Mouse (Mus musculus): ENCODE measurements around the gene Tti1. TPM values are rescaled to one million over a fixed set of nuclear protein-coding genes. Genes with fewer than 3 reads are reported as not detected.

Tti1 gene
- total and polyA plus RNA-seq, 3 experiments = 19.3 to 26.5 TPM; not detected in 1

DNA sequence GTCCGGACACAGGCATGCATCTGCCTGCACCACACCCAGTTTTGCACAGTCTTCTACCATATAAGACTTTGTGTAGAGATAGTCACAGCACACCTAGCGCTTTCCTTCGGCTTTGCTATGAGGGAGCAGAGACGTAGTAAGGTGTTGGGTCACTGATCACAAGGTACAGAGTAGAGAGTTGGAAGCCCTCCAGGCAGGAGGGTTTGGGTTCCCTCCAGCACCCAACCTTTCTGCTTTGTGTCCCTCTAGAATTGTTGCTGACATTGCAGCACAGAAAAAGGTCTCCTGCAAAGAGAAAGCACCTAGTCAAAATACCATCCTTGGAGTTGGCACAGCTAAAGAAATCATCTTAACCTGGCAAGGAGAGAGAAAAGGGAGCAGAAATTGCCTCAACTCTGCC is 35.7 kb downstream of the Tti1 start:
- no peak for TF ChIP-seq MAX (IDR thresholded peaks at IDR 0.05; ENCODE audit: low read length)
- TF ChIP-seq MYB (IDR thresholded peaks at IDR 0.05; ENCODE audit: low read depth, low read length) = no peak
- no peak for TF ChIP-seq TCF12 (IDR thresholded peaks at IDR 0.05; ENCODE audit: low read depth, low read length)
- TF ChIP-seq USF2 (IDR thresholded peaks at IDR 0.05; ENCODE audit: borderline replicate concordance in 1 of 2, insufficient read depth in 1 of 2, low read depth in 1 of 2, low read length in 2 of 2) = no peak
- no peak for TF ChIP-seq POLR2AphosphoS2 (IDR thresholded peaks at IDR 0.05; ENCODE audit: low read length)
- TF ChIP-seq KAT2A (conservative IDR thresholded peaks at IDR 0.05; ENCODE audit: low read depth, low read length) = no peak
- no peak for TF ChIP-seq TBP (IDR thresholded peaks at IDR 0.05; ENCODE audit: low read depth, low read length)
- TF ChIP-seq MEF2A (IDR thresholded peaks at IDR 0.05; ENCODE audit: extremely low read depth, insufficient replicate concordance, low read depth, low read length, poor library complexity, severe bottlenecking) = no peak
- TF ChIP-seq CHD1 (IDR thresholded peaks at IDR 0.05; ENCODE audit: low read depth, low read length) = no peak
- TF ChIP-seq MAZ (IDR thresholded peaks at IDR 0.05; ENCODE audit: low read depth, low read length) = no peak
- TF ChIP-seq ZKSCAN1 (IDR thresholded peaks at IDR 0.05; ENCODE audit: low read depth, low read length) = no peak
- no peak for TF ChIP-seq POLR2A (IDR thresholded peaks at IDR 0.05; ENCODE audit: control insufficient read depth in 1 of 2, insufficient read depth in 1 of 2, low read depth in 1 of 2, low read length in 2 of 2, poor library complexity in 1 of 2)
- TF ChIP-seq USF1 (IDR thresholded peaks at IDR 0.05; ENCODE audit: low read depth, low read length) = no peak
- no peak for TF ChIP-seq RAD21 (IDR thresholded peaks at IDR 0.05; ENCODE audit: low read depth, low read length)
- no peak for TF ChIP-seq EP300 (IDR thresholded peaks at IDR 0.05; ENCODE audit: low read depth in 1 of 2, low read length in 2 of 2)
- TF ChIP-seq ETS1 (IDR thresholded peaks at IDR 0.05; ENCODE audit: low read depth, low read length) = no peak
- TF ChIP-seq GABPA (IDR thresholded peaks at IDR 0.05; ENCODE audit: low read depth, low read length) = no peak
- no peak for TF ChIP-seq GATA1 (IDR thresholded peaks at IDR 0.05; ENCODE audit: low read depth, low read length)
- Histone ChIP-seq H3K4me3 (ENCODE audit: control insufficient read depth in 1 of 2, insufficient read depth in 1 of 2, low read depth in 2 of 2, low read length in 2 of 2) (no peak overlapping the region), H3K9me3 (replicated peaks; ENCODE audit: insufficient read depth, low read length) (no peaks in the 10 kb centered on the region), H3K4me1 (ENCODE audit: control insufficient read depth in 1 of 2, insufficient read depth in 2 of 2, low read length in 2 of 2) (no peaks in the 10 kb centered on the region), H3K27me3 (ENCODE audit: control insufficient read depth in 1 of 2, insufficient read depth in 2 of 2, low read length in 2 of 2) (no peaks in the 10 kb centered on the region), H3K9ac (ENCODE audit: control insufficient read depth, low read depth, low read length, poor library complexity, severe bottlenecking) (no peak overlapping the region), H3K36me3 (ENCODE audit: control insufficient read depth in 1 of 2, insufficient read depth in 2 of 2, low read length in 2 of 2) (no peaks in the 10 kb centered on the region), H3K79me2 (ENCODE audit: control insufficient read depth, insufficient read depth, low read length, poor library complexity) (no peaks in the 10 kb centered on the region), H3K27ac (ENCODE audit: control insufficient read depth, low read depth, low read length) (no peak overlapping the region)
- no peak for DNase-seq (ENCODE audit: low read depth, low spot score)

DNA sequence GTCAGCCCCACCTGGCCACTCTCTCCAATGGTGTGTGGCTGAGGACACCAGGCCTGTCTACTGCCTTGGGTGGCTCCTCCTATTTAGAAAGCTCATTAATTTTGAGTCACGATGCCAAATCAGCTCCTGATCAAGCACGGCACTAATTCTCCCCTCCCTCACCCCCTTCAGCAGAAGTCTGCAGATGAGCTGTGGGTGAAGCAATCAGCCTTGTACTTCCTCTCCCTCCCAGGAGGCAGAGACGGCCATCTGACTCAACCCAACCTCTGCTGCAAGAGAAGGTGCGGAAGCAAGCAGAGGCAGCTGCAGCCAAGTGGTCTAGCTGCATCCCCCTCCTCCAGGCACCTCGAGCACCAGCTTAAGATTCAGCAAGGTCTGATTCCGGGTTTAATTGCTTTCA is 37.2 kb downstream of the Tti1 start:
- no peaks in the 10 kb centered on the region for H3K9me3 ChIP-seq (replicated peaks; ENCODE audit: insufficient read depth, low read length)
- H3K27ac ChIP-seq (ENCODE audit: control insufficient read depth, low read depth, low read length) = no peak overlapping the region
- no peaks in the 10 kb centered on the region for H3K27me3 ChIP-seq (ENCODE audit: control insufficient read depth in 1 of 2, insufficient read depth in 2 of 2, low read length in 2 of 2)
- no peak for DNase-seq (ENCODE audit: low read depth, low spot score)
- H3K4me3 ChIP-seq (ENCODE audit: control insufficient read depth in 1 of 2, insufficient read depth in 1 of 2, low read depth in 2 of 2, low read length in 2 of 2) = no peak overlapping the region
- H3K36me3 ChIP-seq (ENCODE audit: control insufficient read depth in 1 of 2, insufficient read depth in 2 of 2, low read length in 2 of 2) = no peaks in the 10 kb centered on the region
- TF ChIP-seq ZNF384 (IDR thresholded peaks at IDR 0.05; ENCODE audit: low read depth, low read length) (no peak), ZMIZ1 (IDR thresholded peaks at IDR 0.05; ENCODE audit: low read depth, low read length) (no peak), MAZ (IDR thresholded peaks at IDR 0.05; ENCODE audit: low read depth, low read length) (no peak), UBTF (IDR thresholded peaks at IDR 0.05; ENCODE audit: borderline replicate concordance, insufficient read depth, low read depth, low read length) (no peak), CHD1 (IDR thresholded peaks at IDR 0.05; ENCODE audit: low read depth, low read length) (no peak), ZC3H11A (IDR thresholded peaks at IDR 0.05; ENCODE audit: low read depth, low read length) (no peak), CHD2 (IDR thresholded peaks at IDR 0.05; ENCODE audit: low read length) (no peak), MYB (IDR thresholded peaks at IDR 0.05; ENCODE audit: low read depth, low read length) (no peak), TBP (IDR thresholded peaks at IDR 0.05; ENCODE audit: low read depth, low read length) (no peak), MAX (IDR thresholded peaks at IDR 0.05; ENCODE audit: low read length) (no peak), GABPA (IDR thresholded peaks at IDR 0.05; ENCODE audit: low read depth, low read length) (no peak), USF2 (IDR thresholded peaks at IDR 0.05; ENCODE audit: borderline replicate concordance in 1 of 2, insufficient read depth in 1 of 2, low read depth in 1 of 2, low read length in 2 of 2) (no peak), SIN3A (IDR thresholded peaks at IDR 0.05; ENCODE audit: low read length) (no peak), POLR2AphosphoS2 (IDR thresholded peaks at IDR 0.05; ENCODE audit: low read length) (no peak), ZKSCAN1 (IDR thresholded peaks at IDR 0.05; ENCODE audit: low read depth, low read length) (no peak), RAD21 (IDR thresholded peaks at IDR 0.05; ENCODE audit: low read depth, low read length) (no peak), ETS1 (IDR thresholded peaks at IDR 0.05; ENCODE audit: low read depth, low read length) (no peak), GATA1 (IDR thresholded peaks at IDR 0.05; ENCODE audit: low read depth, low read length) (no peak), RCOR1 (IDR thresholded peaks at IDR 0.05; ENCODE audit: low read depth, low read length) (no peak), MEF2A (IDR thresholded peaks at IDR 0.05; ENCODE audit: extremely low read depth, insufficient replicate concordance, low read depth, low read length, poor library complexity, severe bottlenecking) (no peak)
- no peaks in the 10 kb centered on the region for H3K79me2 ChIP-seq (ENCODE audit: control insufficient read depth, insufficient read depth, low read length, poor library complexity)
- no peak overlapping the region for H3K9ac ChIP-seq (ENCODE audit: control insufficient read depth, low read depth, low read length, poor library complexity, severe bottlenecking)
- no peaks in the 10 kb centered on the region for H3K4me1 ChIP-seq (ENCODE audit: control insufficient read depth in 1 of 2, insufficient read depth in 2 of 2, low read length in 2 of 2)

Measured in MEL (cell line).